15 mouse cellular contexts compared by ENCODE assay signal in genomic region chrX:71287088-71287487, GRCm38 (mm10).
"Had no signal": no experiment of that assay in that cellular context is flagged by ENCODE, and none has a peak within 500 bp of the region (broad histone marks: within the 10 kb centered on the region; RNA-seq: fewer than 3 reads in every experiment).

No protein-coding gene starts in this region.

- DNase-seq: gastrocnemius, postnatal 14 days; gastrocnemius, postnatal 36 days; heart, adult 18-20 months; heart, postnatal 10 days; heart, postnatal 4 days; kidney, adult 18-20 months; kidney, adult 8-10 months; kidney, postnatal 10 days; kidney, postnatal 25 days; kidney, postnatal 4 days; liver had no signal

- ATAC-seq: hindbrain, embryonic 16.5 days; inflammation-experienced regulatory T-cells, adult 6 months; intestine, embryonic 15.5 days; intestine, postnatal 0 days had no signal
